Mouse (Mus musculus): ENCODE results near the gene Mzf1. TPM values are rescaled to one million over a fixed set of nuclear protein-coding genes. Genes with fewer than 3 reads are reported as not detected.

Gene Mzf1
- polyA plus RNA-seq, 1 experiment from 2014 or later = 9.3 TPM

GRCm38 (mm10) chr7:12995862-12996261 lies 58.7 kb downstream of the Mzf1 start:
- Histone ChIP-seq H3K4me2 (ENCODE audit: low read length) (no peak overlapping the region), H3K9ac (ENCODE audit: low read depth, low read length) (no peak overlapping the region), H3K4me1 (ENCODE audit: control insufficient read depth, insufficient read depth, low read depth, low read length) (no peaks in the 10 kb centered on the region), H3K27ac (ENCODE audit: low read depth, low read length) (no peak overlapping the region), H3K9me3 (ENCODE audit: control insufficient read depth, low read length) (no peaks in the 10 kb centered on the region), H3K4me3 (ENCODE audit: low read length) (no peak overlapping the region), H3K27me3 (replicated peaks; ENCODE audit: control insufficient read depth, insufficient read depth, low read length) (no peaks in the 10 kb centered on the region), H3K36me3 (ENCODE audit: control insufficient read depth, insufficient read depth, low read length) (no peaks in the 10 kb centered on the region)
- ATAC-seq = no peak

DNA sequence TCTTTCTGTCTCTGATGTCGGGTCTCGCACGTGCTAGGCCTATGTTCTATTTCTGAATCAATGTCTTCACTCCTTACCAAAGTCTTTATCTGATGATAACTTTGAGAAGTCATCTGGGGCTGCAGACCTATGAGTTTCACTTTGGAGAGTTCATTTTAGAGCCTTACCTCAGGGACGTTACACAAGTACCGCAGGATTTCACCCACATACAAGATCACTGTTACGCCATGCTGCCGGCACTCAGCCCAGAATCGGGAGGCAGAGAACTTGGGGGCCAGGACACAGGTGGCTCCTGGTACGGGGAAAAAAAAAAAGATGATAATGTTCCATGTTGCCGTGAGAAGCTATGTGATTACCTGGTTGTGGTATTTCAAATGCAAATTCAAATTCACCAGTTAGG lies 61.4 kb downstream of the Mzf1 start:
- WGBS = 93% methylated on average over 10 of the region's 10 CpGs
- H3K4me3 ChIP-seq (ENCODE audit: low read length) = no peak overlapping the region
- H3K9ac ChIP-seq (ENCODE audit: low read depth, low read length) = no peak overlapping the region
- H3K36me3 ChIP-seq (ENCODE audit: control insufficient read depth, insufficient read depth, low read length) = no peaks in the 10 kb centered on the region
- no peak overlapping the region for H3K27ac ChIP-seq (ENCODE audit: low read depth, low read length)
- no peaks in the 10 kb centered on the region for H3K27me3 ChIP-seq (replicated peaks; ENCODE audit: control insufficient read depth, insufficient read depth, low read length)
- ATAC-seq = no peak
- no peaks in the 10 kb centered on the region for H3K4me1 ChIP-seq (ENCODE audit: control insufficient read depth, insufficient read depth, low read depth, low read length)
- H3K4me2 ChIP-seq (ENCODE audit: low read length) = no peak overlapping the region
- no peaks in the 10 kb centered on the region for H3K9me3 ChIP-seq (ENCODE audit: control insufficient read depth, low read length)

Other genes with a start within 250 kb of the Mzf1 start
- 23.8 and 31.0 TPM in 2 replicates for gene Zfp329, start 235.9 kb downstream of the Mzf1 start, polyA plus RNA-seq (2015; fragmentation: Nextera tagmentation; extraction: Ambion mirVana)
- gene Zfp110, start 220.0 kb downstream of the Mzf1 start, polyA plus RNA-seq (2015; fragmentation: Nextera tagmentation; extraction: Ambion mirVana) = 24.7 and 30.6 TPM in 2 replicates
- gene Zfp128, start 173.6 kb downstream of the Mzf1 start, polyA plus RNA-seq (2015; fragmentation: Nextera tagmentation; extraction: Ambion mirVana) = 6.8 and 7.1 TPM in 2 replicates
- 10.4 and 13.1 TPM in 2 replicates for gene Zscan22, start 156.9 kb downstream of the Mzf1 start, polyA plus RNA-seq (2015; fragmentation: Nextera tagmentation; extraction: Ambion mirVana)
- gene Rps5, start 132.5 kb downstream of the Mzf1 start, polyA plus RNA-seq (2015; fragmentation: Nextera tagmentation; extraction: Ambion mirVana) = 564 and 566 TPM in 2 replicates
- gene Rnf225, start 127.3 kb downstream of the Mzf1 start, polyA plus RNA-seq (2015; fragmentation: Nextera tagmentation; extraction: Ambion mirVana) = 1.2 and 1.3 TPM in 2 replicates
- 11.9 and 13.5 TPM in 2 replicates for gene Zfp324, start 88.9 kb downstream of the Mzf1 start, polyA plus RNA-seq (2015; fragmentation: Nextera tagmentation; extraction: Ambion mirVana)
- gene Zfp446, start 76.9 kb downstream of the Mzf1 start, polyA plus RNA-seq (2015; fragmentation: Nextera tagmentation; extraction: Ambion mirVana) = 11.9 and 12.4 TPM in 2 replicates
- gene Slc27a5, start 56.6 kb downstream of the Mzf1 start, polyA plus RNA-seq (2015; fragmentation: Nextera tagmentation; extraction: Ambion mirVana) = 0.38 and 0.46 TPM in 2 replicates
- gene Trim28, start 55.6 kb downstream of the Mzf1 start, polyA plus RNA-seq (2015; fragmentation: Nextera tagmentation; extraction: Ambion mirVana) = 165 and 195 TPM in 2 replicates
- gene Zbtb45, start 44.7 kb downstream of the Mzf1 start, polyA plus RNA-seq (2015; fragmentation: Nextera tagmentation; extraction: Ambion mirVana) = 38.3 and 41.4 TPM in 2 replicates
- gene Chmp2a, start 20.0 kb downstream of the Mzf1 start, polyA plus RNA-seq (2015; fragmentation: Nextera tagmentation; extraction: Ambion mirVana) = 174 TPM in 2 replicates
- 41.3 and 64.6 TPM in 2 replicates for gene Ube2m, start 16.5 kb downstream of the Mzf1 start, polyA plus RNA-seq (2015; fragmentation: Nextera tagmentation; extraction: Ambion mirVana)
- 0.34 TPM in 2 replicates for gene Vmn1r85, start 40.4 kb upstream of the Mzf1 start, polyA plus RNA-seq (2015; fragmentation: Nextera tagmentation; extraction: Ambion mirVana)
- not detected in 2 replicates for gene Vmn1r86, start 65.2 kb upstream of the Mzf1 start, polyA plus RNA-seq (2015; fragmentation: Nextera tagmentation; extraction: Ambion mirVana)
- not detected in 2 replicates for gene Vmn1r87, start 85.4 kb upstream of the Mzf1 start, polyA plus RNA-seq (2015; fragmentation: Nextera tagmentation; extraction: Ambion mirVana)
- not detected in 2 replicates for gene Vmn1r88, start 104.8 kb upstream of the Mzf1 start, polyA plus RNA-seq (2015; fragmentation: Nextera tagmentation; extraction: Ambion mirVana)
- not detected in 2 replicates for gene Vmn1r89, start 158.3 kb upstream of the Mzf1 start, polyA plus RNA-seq (2015; fragmentation: Nextera tagmentation; extraction: Ambion mirVana)
- gene Lig1, start 222.5 kb upstream of the Mzf1 start, polyA plus RNA-seq (2015; fragmentation: Nextera tagmentation; extraction: Ambion mirVana) = 36.0 and 37.4 TPM in 2 replicates
- gene Zswim9, start 224.0 kb upstream of the Mzf1 start, polyA plus RNA-seq (2015; fragmentation: Nextera tagmentation; extraction: Ambion mirVana) = 10.3 and 11.9 TPM in 2 replicates

Data from hindbrain, embryonic 16.5 days (tissue).